Mouse (Mus musculus) embryonic fibroblast, embryonic 13.5 days (primary cell): ENCODE measurements around the gene Gpx3.

Source experiments
- CTCF ChIP-seq: IDR thresholded peaks from 2 replicates; pipeline ENCODE4 v1.5.1; 2011; ENCODE audit warnings: mild to moderate bottlenecking, control low read depth, low read length, moderate library complexity, borderline replicate concordance; ENCODE audit not compliant: insufficient read depth
- POLR2A ChIP-seq: IDR thresholded peaks from 2 replicates; pipeline ENCODE4 v1.6.1; 2011; ENCODE audit warnings: low read depth, mild to moderate bottlenecking, control low read depth, low read length, moderate library complexity

- TF ChIP-seq CTCF: peak; percentile 71
- no peak for TF ChIP-seq POLR2A
Measured at GRCm38 (mm10) chr11:54930318-54930979, 28.2 kb downstream of the Gpx3 start.
